Mouse (Mus musculus) ES-E14 (cell line): ENCODE measurements at regions not wholly inside any gene's neighbourhood (a gene's known extent, or its start where the extent isn't known, plus 50 kb on each side); places are given as distances from the start of the nearest gene placed in this dataset.

ENCODE experiments used
- CHD2 ChIP-seq: IDR thresholded peaks from 2 replicates; pipeline ENCODE4 v1.6.1; 2014; ENCODE audit warnings: mild to moderate bottlenecking, low read depth, low read length, inconsistent platforms
- HCFC1 ChIP-seq: IDR thresholded peaks from 2 replicates; pipeline ENCODE4 v1.6.1; 2012; ENCODE audit warnings: low read length, inconsistent platforms, borderline replicate concordance; ENCODE audit not compliant: insufficient read depth
- MAFK ChIP-seq: IDR thresholded peaks from 2 replicates; pipeline ENCODE4 v1.6.1; 2014; ENCODE audit warnings: mild to moderate bottlenecking, low read depth, low read length, inconsistent platforms; ENCODE audit not compliant: insufficient read depth
- ZC3H11A ChIP-seq: IDR thresholded peaks from 2 replicates; pipeline ENCODE4 v1.6.1; 2012; ENCODE audit warnings: low read depth, mild to moderate bottlenecking, inconsistent platforms, low read length, borderline replicate concordance
- ZNF384 ChIP-seq: IDR thresholded peaks from 2 replicates; pipeline ENCODE4 v1.6.1; 2012; ENCODE audit warnings: low read depth, low read length, inconsistent platforms

DNA sequence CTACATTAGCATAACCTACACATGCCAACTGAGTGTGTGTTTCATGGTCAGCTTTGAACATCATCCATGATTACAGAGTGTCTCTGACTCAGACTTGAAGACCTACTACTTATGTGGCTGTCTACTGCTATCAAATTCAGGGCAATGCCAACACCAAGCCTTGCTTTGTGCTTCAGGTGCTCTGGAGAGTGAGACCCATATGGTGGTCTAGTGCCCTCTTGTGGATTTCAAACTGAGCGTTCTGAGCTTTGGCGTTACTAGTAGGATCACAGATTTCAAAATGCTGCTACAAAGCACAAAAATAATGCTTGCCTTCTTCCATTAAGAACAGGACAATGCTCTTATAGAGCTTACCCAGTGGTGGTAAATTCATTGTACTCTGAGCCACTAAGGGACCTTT, 258.8 kb upstream of the Tnp1 start:
- TF ChIP-seq ZC3H11A (peak; percentile 69; the same call in 1 of the 2 replicates), ZNF384 (no peak), HCFC1 (no peak), MAFK (no peak), CHD2 (no peak)
